Mouse (Mus musculus) induced T-regulatory cell, adult 2 months (primary cell): ENCODE data around the gene Scp2d1.
"Not testable (repeated sequence)": the region's sequence is repeated elsewhere in the genome, so short reads cannot be mapped to it uniquely, and the experiment has no call there.

Experiments
- DNase-seq: peaks from one replicate; pipeline ENCODE4 v3.0.0-alpha.2; 2012; ENCODE audit warnings: low read depth

The Scp2d1 gene

GRCm38 (mm10) chr2:144823356-144823755 is at the start of gene Scp2d1:
Scp2d1 (plus strand) TSS chr2:144823656.
- not testable (repeated sequence) for DNase-seq

- DNase-seq = no peak
Measured at GRCm38 (mm10) chr2:144774636-144775160, 48.8 kb upstream of the Scp2d1 start.

DNA sequence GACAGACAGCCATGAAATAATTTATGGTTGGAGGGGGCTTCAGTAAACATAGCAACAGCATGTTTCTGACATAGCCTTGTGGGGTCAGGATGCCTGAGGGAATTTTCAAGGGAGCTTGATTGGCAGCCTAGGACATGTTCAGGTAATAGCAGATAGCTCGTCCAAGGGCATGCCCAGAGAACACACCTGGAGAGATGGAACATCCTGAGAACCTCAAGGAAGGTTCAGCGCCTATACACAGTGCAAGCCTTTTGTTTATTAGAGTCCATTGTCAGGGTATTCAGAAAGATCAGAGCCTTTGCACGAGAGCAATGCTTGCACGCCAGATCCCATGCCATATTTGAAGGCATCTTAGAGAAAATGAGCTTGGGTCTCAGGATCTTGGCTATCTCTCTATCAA is 47.8 kb upstream of the Scp2d1 start:
- no peak for DNase-seq

DNA sequence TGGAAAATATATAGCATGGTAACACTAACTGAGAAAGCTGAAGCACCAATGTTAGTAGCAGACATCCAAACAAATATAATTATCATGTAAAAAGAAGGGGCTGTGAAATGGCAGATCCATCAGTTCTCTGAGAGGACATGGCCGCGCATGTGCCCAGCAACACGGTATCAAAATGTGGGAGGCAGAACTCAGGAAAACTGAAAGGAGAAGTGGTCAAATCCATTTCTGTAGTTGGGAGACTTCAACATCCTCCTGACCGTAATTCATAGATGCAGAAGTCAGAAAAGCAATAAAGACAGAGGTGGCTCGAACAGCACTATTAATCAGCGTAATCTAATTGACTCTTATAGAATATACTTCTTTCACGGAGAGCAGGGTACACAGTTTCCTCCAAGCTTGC is 44.2 kb upstream of the Scp2d1 start:
- DNase-seq = no peak

- no peak for DNase-seq
Measured at GRCm38 (mm10) chr2:144780731-144781130, 42.7 kb upstream of the Scp2d1 start.

GRCm38 (mm10) chr2:144781871-144782270 is 41.6 kb upstream of the Scp2d1 start:
- no peak for DNase-seq

DNA sequence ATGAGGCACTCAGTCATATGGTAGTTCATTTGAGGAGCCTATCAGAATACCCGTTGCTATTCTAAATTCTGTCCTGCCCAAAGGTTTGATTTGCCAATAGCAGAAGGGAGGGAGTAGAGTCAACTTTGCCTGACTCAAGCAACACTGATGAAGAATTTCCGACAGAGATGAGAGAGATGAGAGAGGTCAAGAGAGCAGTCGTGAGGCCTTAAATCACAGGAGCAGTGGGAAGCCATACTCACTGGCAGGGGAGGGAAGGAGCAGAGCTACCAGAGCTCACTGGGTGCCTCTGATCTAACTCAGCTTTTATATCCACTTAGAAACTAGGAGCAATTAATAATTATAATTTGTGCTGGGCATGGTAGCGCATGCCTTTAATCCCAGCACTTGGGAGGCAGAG is 41.0 kb upstream of the Scp2d1 start:
- DNase-seq = no peak

DNA sequence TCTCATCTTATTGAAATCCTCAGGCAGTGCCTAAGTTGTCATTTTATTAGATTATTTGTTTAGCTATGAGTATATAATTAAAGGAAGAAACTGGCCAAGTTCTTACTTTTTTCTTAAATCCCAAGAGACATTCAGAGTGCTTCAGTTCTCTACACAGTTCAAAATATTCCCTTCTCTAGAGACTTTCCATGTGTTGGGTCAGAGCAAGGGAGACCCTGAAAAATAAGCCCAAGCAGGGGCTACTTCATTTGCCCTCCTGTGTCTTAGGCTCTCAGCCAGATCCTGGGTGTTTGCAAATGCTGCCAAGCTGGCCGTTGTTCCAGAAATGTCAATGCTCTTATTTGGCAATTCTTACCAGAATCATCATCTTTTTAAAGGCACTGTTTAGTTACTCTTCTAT is 40.3 kb upstream of the Scp2d1 start:
- DNase-seq = no peak

DNA sequence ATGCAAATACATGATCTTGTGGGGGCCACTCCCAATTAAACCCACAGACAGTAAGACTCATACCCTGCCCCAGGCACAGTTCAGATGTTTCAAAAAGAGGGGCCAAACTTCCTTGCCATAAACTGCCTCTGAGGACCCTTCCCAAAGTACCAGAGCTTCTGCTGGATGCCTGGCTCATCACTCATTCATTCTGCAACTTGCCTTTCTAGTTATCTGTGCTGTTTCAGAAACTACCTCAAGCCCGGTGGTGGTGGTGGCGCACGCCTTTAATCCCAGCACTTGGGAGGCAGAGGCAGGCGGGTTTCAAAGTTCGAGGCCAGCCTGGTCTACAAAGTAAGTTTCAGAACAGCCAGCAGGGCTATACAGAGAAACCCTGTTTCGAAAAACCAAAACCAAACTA is 39.6 kb upstream of the Scp2d1 start:
- DNase-seq = no peak

- DNase-seq = no peak
Measured at GRCm38 (mm10) chr2:144791671-144792294, 31.7 kb upstream of the Scp2d1 start.

GRCm38 (mm10) chr2:144797515-144797914 is 25.9 kb upstream of the Scp2d1 start:
- no peak for DNase-seq

DNA sequence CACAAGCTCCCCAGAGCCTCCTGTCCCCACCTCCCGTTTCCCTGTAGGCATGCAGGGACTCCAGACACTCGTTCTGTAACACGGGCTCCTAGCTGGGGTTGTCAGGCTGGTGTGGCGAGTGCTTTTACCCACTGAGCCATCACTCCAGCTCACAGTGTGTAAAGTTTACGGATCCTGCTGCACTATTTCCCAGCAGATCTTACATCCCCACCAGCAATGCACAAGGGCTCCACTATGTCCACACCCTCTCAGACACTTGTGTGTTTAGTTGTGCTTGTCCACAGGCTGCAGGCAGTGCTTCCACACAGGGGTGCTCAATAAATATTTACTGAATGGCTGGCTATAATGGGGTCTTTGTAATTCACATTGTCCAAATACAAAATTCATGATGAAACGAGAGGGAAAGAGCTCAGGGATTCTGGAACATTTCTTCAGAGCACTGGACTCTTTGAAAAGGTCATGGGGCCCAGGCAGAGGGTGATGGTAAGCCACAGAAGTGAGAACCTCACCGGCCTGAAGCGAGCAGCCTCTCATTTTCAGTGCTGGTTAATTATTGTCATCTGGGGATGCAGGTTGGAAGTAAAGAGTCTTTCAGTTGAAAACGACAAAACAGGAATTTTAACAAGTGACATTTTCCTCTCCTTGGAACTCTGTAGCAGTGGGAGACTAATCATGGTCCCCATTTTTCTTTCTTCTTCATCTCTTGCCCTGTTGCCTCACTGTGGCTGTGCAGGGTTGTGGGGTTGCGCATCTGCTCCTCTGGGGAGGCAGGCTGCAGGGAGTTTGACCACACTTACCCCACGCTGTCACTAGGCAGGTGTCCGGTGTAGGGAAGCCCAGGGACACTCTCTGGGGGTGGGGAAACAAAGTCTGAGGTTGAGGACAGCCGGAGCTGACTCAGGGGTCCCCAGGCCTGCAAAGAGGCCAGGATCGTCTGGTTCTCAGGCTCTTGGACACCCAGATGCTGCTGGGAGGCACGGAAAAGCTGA is 15.4 kb upstream of the Scp2d1 start:
- no peak for DNase-seq

DNA sequence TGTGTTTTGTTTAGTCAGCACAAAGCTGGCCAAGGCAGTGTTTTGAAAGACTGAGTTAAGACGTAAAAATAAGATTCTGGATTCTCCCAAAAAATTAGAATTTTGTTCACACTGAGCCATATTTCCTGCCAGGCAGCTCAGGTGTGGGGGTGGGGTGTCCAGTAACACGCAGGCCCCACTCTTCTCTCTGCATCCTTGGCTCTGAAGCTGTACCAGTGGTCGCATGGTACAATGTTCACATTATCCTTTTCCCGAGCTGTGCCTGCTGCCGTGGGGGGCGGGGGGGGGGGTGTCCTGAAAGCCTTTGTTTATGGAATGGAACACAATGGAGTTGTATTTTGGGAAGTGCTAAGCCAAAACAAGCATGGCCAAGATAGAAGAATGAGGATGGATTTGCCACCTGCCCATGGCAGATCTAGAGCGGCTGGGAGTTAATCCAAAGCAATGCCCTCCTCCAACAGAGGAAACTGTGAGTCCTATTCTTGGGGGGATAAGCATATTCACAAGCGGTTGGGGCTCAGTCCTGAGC is 5.1 kb downstream of the Scp2d1 start:
- no peak for DNase-seq

DNA sequence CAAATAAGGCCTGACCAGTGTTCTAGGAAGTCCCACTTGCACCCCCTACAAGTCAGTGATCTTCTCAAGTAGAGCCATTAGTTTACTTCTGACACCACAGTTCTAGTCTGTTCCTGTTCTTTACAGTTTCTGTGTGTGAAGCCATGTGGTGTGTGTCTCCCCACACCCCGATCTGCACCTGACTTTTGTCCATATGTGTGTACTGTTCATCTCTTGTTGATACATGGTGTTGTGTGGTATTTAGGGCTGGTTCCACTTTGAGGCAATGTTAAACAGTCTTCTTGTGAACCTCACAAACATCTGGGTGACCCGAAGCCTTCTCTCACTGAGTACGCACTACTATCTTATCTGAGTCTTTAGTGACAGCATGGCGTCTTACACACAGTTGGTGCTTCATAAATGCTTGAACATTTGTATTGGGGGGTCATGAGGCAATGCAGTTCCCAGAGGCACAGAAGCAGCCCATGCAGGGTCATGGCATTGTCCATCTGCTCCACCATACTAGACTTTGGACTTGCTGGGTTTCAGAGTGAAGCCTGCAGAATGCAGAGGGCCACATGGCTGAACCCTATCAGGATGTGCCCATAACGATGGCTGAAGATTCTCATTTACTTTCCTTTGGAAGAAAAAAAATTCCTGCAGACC is 13.3 kb downstream of the Scp2d1 start:
- DNase-seq = no peak

- DNase-seq = no peak
Measured at GRCm38 (mm10) chr2:144837312-144837679, 13.8 kb downstream of the Scp2d1 start.

GRCm38 (mm10) chr2:144868827-144869226 is 45.4 kb downstream of the Scp2d1 start:
- no peak for DNase-seq
